ENCODE assay signal across 37 mouse cellular contexts in genomic region chr5:145575660-145576059, GRCm38 (mm10). TPM values are rescaled to one million over a fixed set of nuclear protein-coding genes. Genes with fewer than 3 reads are reported as not detected.
"Had no signal": no experiment of that assay in that cellular context is flagged by ENCODE, and none has a peak within 500 bp of the region (broad histone marks: within the 10 kb centered on the region; RNA-seq: fewer than 3 reads in every experiment).

No protein-coding gene starts in this region.

RNA-seq across cellular contexts. Expression of gene Cyp3a41b, which starts 8.9 kb away (rescaled TPM):
- total RNA-seq: gastrocnemius, adult 2 months; gastrocnemius, postnatal 10 days; gastrocnemius, postnatal 25 days; gastrocnemius, postnatal 4 days; granulocyte monocyte progenitor cell, adult 5-6 weeks; heart, adult 18-20 months; heart, adult 8-10 months; heart, postnatal 10 days; heart, postnatal 25 days; heart, postnatal 4 days; hindbrain, postnatal 0 days; layer of hippocampus, adult 18-20 months; layer of hippocampus, adult 8-10 months; layer of hippocampus, postnatal 14 days; layer of hippocampus, postnatal 36 days; left cerebral cortex, adult 18-20 months; left cerebral cortex, adult 8-10 months; left cerebral cortex, postnatal 10 days; left cerebral cortex, postnatal 25 days; left cerebral cortex, postnatal 4 days had no signal
- polyA plus RNA-seq: frontal cortex, adult 2 months; heart, embryonic 10.5 days; heart, embryonic 12.5 days; heart, embryonic 14.5 days; heart, embryonic 16.5 days; hindbrain, embryonic 10.5 days; hindbrain, embryonic 13.5 days; hindbrain, embryonic 15.5 days; hindbrain, postnatal 0 days; intestine, embryonic 14.5 days; intestine, embryonic 16.5 days; kidney, adult 2 months; kidney, embryonic 15.5 days; kidney, postnatal 0 days; large intestine, adult 2 months; limb, embryonic 12.5 days; limb, embryonic 15.5 days; liver, embryonic 13.5 days had no signal
